Mouse (Mus musculus): Measurements from ENCODE around the gene Dlx1. TPM values are rescaled to one million over a fixed set of nuclear protein-coding genes. Genes with fewer than 3 reads are reported as not detected.

Dlx1 gene
- total RNA-seq (2023), result under 1 TPM; 0.15 to 0.30 TPM

GRCm38 (mm10) chr2:71528014-71528713, at the start of gene Dlx1:
Dlx1 (plus strand) TSS chr2:71528113.

GRCm38 (mm10) chr2:71546640-71547071, 18.7 kb downstream of the Dlx1 start, which contains the start of gene Dlx2:
Dlx2 (minus strand) TSS chr2:71546754.

Other genes starting within 250 kb of the Dlx1 start
- gene Slc25a12, start 160.4 kb upstream of the Dlx1 start, total RNA-seq (2023), result 10 to 100 TPM; 63.1 to 76.2 TPM
- 10 to 100 TPM; 24.3 to 26.4 TPM for gene Hat1, start 139.2 kb upstream of the Dlx1 start, total RNA-seq (2023)
- gene Metap1d, start 74.8 kb upstream of the Dlx1 start, total RNA-seq (2023), result 10 to 100 TPM; 32.6 to 32.8 TPM
- not detected for gene Dlx2, start 18.6 kb downstream of the Dlx1 start, total RNA-seq (2023)
- 100 to 1,000 TPM; 166 to 189 TPM for gene Itga6, start 217.5 kb downstream of the Dlx1 start, total RNA-seq (2023)

Data from T-cell, adult 66 days (primary cell).